Mouse (Mus musculus): ENCODE measurements around the gene Dazap1. TPM values are rescaled to one million over a fixed set of nuclear protein-coding genes. Genes with fewer than 3 reads are reported as not detected.
"Not testable (repeated sequence)": the region's sequence is repeated elsewhere in the genome, so short reads cannot be mapped to it uniquely, and the experiment has no call there.

Gene Dazap1
- 36.4 and 37.9 TPM in 2 replicates for polyA plus RNA-seq (2015; fragmentation: Nextera tagmentation; extraction: Ambion mirVana)

DNA sequence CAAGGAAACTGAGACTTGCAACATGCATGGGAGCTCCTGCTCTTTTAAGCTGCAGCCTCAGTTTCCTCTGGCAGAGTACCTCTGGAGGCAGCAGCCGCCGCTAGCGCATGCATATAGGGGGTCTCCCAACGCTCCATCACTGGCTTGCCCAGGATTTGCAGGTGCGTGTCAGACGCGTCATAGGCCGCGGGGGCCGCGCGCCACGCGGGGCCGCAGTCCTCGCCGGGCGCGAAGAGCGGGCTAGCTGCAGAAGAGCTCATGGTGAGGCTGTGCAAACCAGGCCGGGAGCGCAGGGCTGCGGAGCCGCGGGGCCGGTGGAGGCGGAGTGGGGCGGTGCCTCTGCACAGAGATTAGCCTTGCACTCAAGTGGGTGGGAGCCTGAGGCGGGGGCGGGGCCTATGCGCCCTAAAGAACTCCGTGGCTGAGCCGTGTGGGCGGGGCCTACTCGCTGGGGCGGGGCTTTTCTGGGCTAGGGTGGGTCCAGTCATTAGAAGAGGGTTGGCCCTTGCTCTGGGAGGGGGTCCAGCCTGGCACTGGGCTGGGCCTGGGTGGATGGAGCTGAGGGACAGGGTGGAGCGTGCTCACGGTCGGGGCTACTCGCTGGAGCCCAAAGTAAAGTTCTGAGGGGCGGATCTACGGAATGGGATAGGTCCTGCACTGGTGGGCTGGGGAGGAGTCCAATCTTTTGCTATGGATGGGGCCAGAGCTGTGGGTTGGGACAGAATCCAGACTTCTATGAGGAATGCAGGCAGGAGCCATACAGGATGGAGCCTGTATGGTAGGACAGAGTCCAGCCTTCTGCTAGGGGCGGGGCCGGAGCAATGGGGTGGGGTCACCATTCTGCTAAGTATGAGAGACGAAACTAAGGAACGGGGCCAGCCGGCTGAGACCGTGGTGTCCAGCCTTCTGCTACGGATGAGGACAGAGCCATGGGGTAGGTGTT, at the start of gene Dazap1, which contains the start of gene Gamt:
TSS of gene Dazap1 (plus strand) at position 845 of the 943 bp plus-strand sequence.
TSS of gene Gamt (minus strand) at position 371 of the 943 bp plus-strand sequence.
- Histone ChIP-seq H3K27me3 (replicated peaks) (no peaks in the 10 kb centered on the region), H3K36me3 (peaks cover 32% of the 10 kb centered on the region), H3K27ac (replicated peaks) (peak within 1 kb of the TSS; percentile 98), H3K4me3 (peak within 1 kb of the TSS; percentile 70), H3K9ac (peak within 1 kb of the TSS; percentile 88), H3K4me1 (peaks cover 46% of the 10 kb centered on the region), H3K9me3 (no peaks in the 10 kb centered on the region), H3K4me2 (peak within 1 kb of the TSS; percentile 100)
- ATAC-seq (ENCODE audit: extremely low read depth, insufficient number of reproducible peaks, low FRiP score, low TSS enrichment), result peak; percentile 80
- WGBS, result under 1% methylated on average over 48 of the region's 49 CpGs

DNA sequence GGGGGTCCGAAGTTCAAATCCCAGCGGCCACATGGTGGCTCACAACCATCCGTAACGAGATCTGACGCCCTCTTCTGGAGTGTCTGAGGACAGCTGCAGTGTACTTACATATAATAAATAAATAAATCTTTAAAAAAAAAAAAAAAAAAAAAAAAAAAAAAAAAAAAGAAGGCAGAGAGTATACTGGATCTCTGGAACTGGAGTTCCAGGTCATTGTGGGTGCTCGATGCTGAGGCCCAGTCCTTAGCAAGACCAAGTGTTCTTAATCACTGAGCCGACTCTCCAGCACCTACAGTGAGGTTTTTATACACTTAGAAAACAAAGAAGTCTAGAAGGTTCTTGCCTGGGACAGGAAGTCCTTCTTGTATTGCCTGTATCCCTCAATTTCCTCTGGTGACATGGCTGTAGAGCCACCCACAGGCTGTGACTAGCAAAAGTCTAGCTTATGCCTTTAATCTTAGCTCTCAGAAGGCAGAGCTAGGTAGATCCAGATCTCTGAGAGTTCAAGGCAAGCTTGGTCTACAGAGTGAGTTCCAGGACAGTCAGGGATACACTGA, 49.7 kb upstream of the Dazap1 start:
- 59% methylated on average over 7 of the region's 7 CpGs for WGBS
- not testable (repeated sequence) for H3K9me3 ChIP-seq

DNA sequence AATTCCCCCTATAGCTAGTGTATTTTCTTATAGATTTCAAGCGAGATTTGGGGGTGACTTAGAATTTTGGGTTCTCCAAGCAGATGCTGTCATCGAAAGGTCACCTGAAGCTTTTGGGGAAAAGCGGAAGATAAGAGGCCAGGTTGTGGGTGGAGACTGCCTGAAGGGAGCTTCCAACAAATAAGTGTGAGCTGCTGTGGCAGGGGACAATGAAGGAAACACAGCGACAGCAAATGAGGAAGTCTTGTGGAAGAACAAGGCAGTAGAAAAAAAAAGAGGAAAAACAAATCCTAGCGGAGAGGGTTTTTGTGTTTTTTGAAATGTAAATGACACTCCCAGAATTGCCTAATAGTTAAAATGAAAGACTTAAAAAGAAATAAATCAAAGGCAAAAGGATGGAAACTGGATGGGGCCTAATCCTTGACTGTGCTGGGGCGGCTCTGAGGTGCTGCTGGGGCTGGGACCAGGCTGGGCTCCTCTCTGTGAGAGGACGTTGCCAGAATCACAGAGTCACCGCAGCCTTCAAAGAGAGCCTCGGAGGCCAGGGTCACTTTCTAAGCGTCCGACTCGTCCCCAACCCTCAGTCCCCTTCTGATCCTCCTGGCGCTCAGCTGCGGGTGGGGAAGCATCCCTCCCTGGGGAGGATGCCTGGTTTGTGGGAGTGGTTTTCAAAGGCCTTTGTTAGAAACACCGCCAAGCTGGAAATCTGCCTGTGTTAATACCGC, 46.1 kb upstream of the Dazap1 start:
- H3K27me3 ChIP-seq (replicated peaks), result peaks cover 4% of the 10 kb centered on the region; the same call in 1 of the 2 replicates
- H3K9me3 ChIP-seq, result no peaks in the 10 kb centered on the region
- ATAC-seq (ENCODE audit: extremely low read depth, insufficient number of reproducible peaks, low FRiP score, low TSS enrichment), result no peak
- peak overlapping the region; percentile 71 for H3K9ac ChIP-seq
- H3K27ac ChIP-seq (replicated peaks), result no peak overlapping the region
- no peaks in the 10 kb centered on the region for H3K36me3 ChIP-seq
- H3K4me1 ChIP-seq, result 0 out of 2 replicates have a peak, but pooled peaks cover 3% of the 10 kb centered on the region
- no peak overlapping the region for H3K4me3 ChIP-seq
- 29% methylated on average over 16 of the region's 16 CpGs for WGBS
- no peak overlapping the region for H3K4me2 ChIP-seq

More for the DNA sequence above, 49.7 kb upstream of the Dazap1 start:
- not testable (repeated sequence) for H3K4me3 ChIP-seq; H3K4me1 ChIP-seq; ATAC-seq (ENCODE audit: extremely low read depth, insufficient number of reproducible peaks, low FRiP score, low TSS enrichment); H3K4me2 ChIP-seq; H3K9ac ChIP-seq; H3K27ac ChIP-seq (replicated peaks); H3K36me3 ChIP-seq
- peaks cover 32% of the 10 kb centered on the region for H3K27me3 ChIP-seq (replicated peaks)

DNA sequence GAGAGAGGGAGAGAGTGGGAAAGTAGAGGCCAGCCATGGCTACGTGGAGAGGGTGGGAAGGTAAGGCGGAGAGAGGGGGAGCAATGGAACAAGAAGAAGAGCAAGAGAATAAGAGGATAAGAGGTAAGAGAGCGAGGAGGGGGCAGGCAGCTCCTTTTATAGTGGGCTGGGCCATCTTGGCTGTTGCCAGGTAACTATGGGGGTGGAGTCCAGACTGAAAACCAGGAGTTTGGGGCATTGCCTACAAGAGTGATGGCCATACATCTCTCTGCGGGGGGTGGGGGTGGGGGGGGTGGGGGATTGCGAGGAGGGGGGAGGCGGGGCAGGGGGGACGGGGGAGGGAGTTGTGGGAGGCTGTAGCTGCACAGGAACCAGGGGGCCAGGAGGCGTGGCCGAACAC, 40.6 kb upstream of the Dazap1 start:
- Histone ChIP-seq H3K36me3 (no peaks in the 10 kb centered on the region), H3K27me3 (replicated peaks) (0 out of 2 replicates have a peak, but pooled peaks cover 4% of the 10 kb centered on the region), H3K4me1 (peaks cover 12% of the 10 kb centered on the region), H3K9ac (no peak overlapping the region), H3K27ac (replicated peaks) (no peak overlapping the region), H3K4me2 (no peak overlapping the region), H3K9me3 (no peaks in the 10 kb centered on the region), H3K4me3 (no peak overlapping the region)
- no peak for ATAC-seq (ENCODE audit: extremely low read depth, insufficient number of reproducible peaks, low FRiP score, low TSS enrichment)
- WGBS, result 46% methylated on average over 8 of the region's 9 CpGs

DNA sequence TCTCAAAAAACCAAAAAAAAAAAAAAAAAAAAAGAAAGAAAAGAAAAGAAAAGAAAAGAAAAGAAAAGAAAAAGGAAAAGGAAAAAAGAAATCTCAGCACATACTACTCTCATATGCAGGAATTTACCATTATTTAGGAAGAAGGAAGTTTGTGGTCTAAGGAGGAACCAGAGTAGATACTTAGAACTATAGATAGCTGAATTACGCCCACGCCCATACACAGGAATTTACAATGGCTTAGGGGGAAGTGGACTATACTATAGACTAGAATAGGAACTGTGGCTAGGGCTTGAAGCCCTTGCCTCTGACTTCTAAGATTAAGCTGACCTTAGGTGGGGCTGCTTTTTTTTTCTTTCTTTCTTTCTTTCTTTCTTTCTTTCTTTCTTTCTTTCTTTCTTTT, 38.1 kb upstream of the Dazap1 start:
- H3K27me3 ChIP-seq (replicated peaks); H3K9ac ChIP-seq; H3K27ac ChIP-seq (replicated peaks); H3K4me3 ChIP-seq; H3K9me3 ChIP-seq; H3K36me3 ChIP-seq; ATAC-seq (ENCODE audit: extremely low read depth, insufficient number of reproducible peaks, low FRiP score, low TSS enrichment); H3K4me2 ChIP-seq: not testable (repeated sequence)
- 78% methylated on average over 2 of the region's 2 CpGs for WGBS
- H3K4me1 ChIP-seq, result peaks cover 27% of the 10 kb centered on the region

DNA sequence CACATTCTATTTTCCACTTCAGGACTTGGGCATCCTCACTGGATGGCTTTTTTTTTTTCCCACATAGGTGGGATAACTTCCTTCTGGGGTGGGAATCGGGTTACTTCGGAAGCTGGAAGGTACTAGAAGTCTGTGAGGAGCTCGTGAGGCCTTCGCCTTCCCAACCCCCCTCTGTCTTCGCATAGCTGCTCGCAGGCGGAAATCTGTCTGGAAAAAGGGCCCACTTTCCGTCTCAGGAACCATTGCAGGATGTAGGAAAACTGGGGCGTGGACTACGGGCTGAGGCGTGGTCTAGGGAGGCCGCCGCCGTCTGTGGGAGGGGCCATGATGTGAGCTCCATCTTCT, 35.2 kb upstream of the Dazap1 start:
- peak overlapping the region; percentile 74 for H3K9ac ChIP-seq
- no peaks in the 10 kb centered on the region for H3K27me3 ChIP-seq (replicated peaks)
- 2% methylated on average over 14 of the region's 14 CpGs for WGBS
- peaks cover 26% of the 10 kb centered on the region for H3K36me3 ChIP-seq
- peak overlapping the region; percentile 77 for H3K4me2 ChIP-seq
- H3K27ac ChIP-seq (replicated peaks), result peak overlapping the region; percentile 86
- no peaks in the 10 kb centered on the region for H3K9me3 ChIP-seq
- no peak for ATAC-seq (ENCODE audit: extremely low read depth, insufficient number of reproducible peaks, low FRiP score, low TSS enrichment)
- H3K4me3 ChIP-seq, result peak overlapping the region; percentile 77
- H3K4me1 ChIP-seq, result peaks cover 39% of the 10 kb centered on the region

DNA sequence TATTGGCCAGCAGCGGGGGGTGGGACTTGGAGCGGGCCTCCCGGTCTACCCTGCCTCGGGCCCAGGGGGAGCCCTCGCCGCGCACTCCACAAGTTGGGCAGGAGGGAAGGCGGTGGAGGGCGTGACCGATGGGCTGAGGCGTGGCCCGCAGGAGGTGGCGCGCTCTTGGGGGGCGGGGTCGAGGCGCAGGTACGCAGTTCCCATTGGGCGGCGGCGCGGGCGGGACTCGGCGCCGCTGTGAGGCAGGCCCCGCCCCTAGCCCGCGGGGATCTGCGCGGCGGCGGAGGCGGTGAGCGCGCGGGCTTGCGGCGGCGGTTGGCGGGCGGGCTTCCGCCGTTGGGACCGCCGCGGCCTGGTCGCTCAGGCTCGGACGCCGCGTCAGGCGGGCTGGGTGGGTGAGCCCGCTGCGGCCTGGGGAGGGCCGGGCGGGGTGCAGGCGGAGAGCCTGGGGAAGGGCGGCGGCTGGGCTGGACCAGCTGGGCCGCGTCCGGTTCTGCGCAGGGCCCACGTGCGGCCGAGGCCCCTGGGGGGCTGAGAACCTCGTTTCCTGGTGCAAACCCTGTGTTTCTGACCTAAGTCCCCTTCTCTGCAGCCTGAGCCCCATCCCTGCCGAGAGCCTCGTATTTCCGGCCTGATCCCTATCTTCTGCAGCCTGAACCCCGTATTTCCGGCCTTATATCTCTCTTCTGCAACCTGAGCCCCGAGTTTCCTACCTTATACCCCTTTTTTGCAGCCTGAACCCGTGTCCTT, 34.7 kb upstream of the Dazap1 start, which contains the start of gene Mum1:
TSS of gene Mum1 (plus strand) at position 19 of the 750 bp plus-strand sequence.
- Histone ChIP-seq H3K27me3 (replicated peaks) (no peaks in the 10 kb centered on the region), H3K4me2 (peak within 1 kb of the TSS; percentile 77), H3K27ac (replicated peaks) (peak within 1 kb of the TSS; percentile 91), H3K4me3 (peak within 1 kb of the TSS; percentile 77), H3K9me3 (no peaks in the 10 kb centered on the region), H3K9ac (peak within 1 kb of the TSS; percentile 94), H3K4me1 (peaks cover 36% of the 10 kb centered on the region), H3K36me3 (peaks cover 30% of the 10 kb centered on the region)
- peak; percentile 100 for ATAC-seq (ENCODE audit: extremely low read depth, insufficient number of reproducible peaks, low FRiP score, low TSS enrichment)
- WGBS, result under 1% methylated on average over 70 of the region's 75 CpGs

DNA sequence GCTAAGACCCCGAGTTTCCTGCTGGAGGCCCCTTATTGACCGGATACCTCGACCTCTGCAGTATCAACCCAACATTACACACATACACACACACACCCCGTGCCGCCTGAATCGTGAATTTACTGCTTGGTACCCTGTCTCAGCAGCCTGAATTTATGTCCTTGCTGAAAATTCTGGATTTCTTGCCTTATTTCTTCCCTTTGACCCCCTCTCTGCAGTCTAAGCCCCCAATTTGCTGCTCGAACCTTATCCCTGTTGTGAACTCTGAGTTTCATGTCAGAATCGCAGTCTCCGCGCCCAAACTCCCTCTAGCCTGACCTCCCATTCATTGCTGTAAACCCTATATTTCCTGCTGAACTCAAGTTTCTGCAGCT, 34.1 kb upstream of the Dazap1 start:
- Histone ChIP-seq H3K27ac (replicated peaks) (peak overlapping the region; percentile 91), H3K4me1 (peaks cover 39% of the 10 kb centered on the region), H3K36me3 (peaks cover 36% of the 10 kb centered on the region), H3K9me3 (no peaks in the 10 kb centered on the region), H3K4me2 (peak overlapping the region; percentile 77), H3K27me3 (replicated peaks) (no peaks in the 10 kb centered on the region), H3K4me3 (peak overlapping the region; percentile 77), H3K9ac (peak overlapping the region; percentile 94)
- WGBS, result 6% methylated on average over 10 of the region's 10 CpGs
- ATAC-seq (ENCODE audit: extremely low read depth, insufficient number of reproducible peaks, low FRiP score, low TSS enrichment), result no peak

DNA sequence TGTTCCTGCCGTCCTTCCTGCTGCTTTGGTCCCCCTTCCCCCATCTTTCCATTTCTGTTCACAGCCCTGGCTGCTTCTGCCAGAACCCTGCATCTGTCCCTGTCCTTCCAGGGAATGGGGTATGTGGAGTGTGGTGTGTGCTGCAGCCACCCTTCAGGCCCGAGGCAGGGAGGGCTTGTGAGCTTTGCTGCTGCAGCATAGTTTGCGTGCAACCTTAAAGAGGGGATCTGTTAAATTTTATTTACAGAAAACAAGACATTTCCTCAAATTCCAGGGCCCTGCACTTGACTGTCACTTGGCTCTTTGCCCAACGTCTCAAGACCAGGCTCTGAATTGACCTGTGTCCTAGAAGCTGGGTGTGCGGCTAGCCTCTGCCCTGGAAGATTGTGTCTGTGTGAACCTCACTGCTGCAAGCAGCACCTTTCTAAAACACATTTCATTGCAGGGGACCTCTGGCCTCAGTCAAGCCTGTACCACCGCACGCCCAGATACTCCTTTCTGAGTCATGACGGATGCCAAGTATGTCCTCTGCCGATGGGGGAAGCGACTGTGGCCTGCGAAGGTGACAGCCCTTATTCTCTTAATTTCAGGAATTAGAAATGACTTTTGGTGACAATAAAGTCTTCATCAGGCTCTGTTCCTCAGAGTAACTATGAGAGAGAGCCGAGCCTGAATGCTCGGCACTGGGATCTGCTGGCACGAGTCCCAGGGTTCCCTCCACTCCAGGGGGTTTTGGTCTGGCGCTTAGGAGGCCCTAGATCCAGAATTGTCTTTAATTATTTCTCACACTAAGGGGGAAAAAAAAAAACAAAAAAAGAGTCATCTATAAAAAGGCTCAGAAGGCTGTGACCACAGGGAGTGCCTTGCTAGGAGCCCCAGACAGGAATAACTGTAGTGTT, 33.2 kb upstream of the Dazap1 start:
- H3K27ac ChIP-seq (replicated peaks), result peak overlapping the region; percentile 91
- peaks cover 49% of the 10 kb centered on the region for H3K4me1 ChIP-seq
- H3K4me2 ChIP-seq, result peak overlapping the region; percentile 77
- ATAC-seq (ENCODE audit: extremely low read depth, insufficient number of reproducible peaks, low FRiP score, low TSS enrichment), result no peak
- peak overlapping the region; percentile 94 for H3K9ac ChIP-seq
- no peaks in the 10 kb centered on the region for H3K27me3 ChIP-seq (replicated peaks)
- H3K4me3 ChIP-seq, result peak overlapping the region; percentile 77
- H3K36me3 ChIP-seq, result peaks cover 46% of the 10 kb centered on the region
- H3K9me3 ChIP-seq, result no peaks in the 10 kb centered on the region
- WGBS, result 46% methylated on average over 15 of the region's 15 CpGs
